Mouse (Mus musculus): ENCODE measurements around the gene Fxyd7. TPM values are rescaled to one million over a fixed set of nuclear protein-coding genes. Genes with fewer than 3 reads are reported as not detected.

The Fxyd7 gene
- polyA plus RNA-seq, 1 experiment = not detected

DNA sequence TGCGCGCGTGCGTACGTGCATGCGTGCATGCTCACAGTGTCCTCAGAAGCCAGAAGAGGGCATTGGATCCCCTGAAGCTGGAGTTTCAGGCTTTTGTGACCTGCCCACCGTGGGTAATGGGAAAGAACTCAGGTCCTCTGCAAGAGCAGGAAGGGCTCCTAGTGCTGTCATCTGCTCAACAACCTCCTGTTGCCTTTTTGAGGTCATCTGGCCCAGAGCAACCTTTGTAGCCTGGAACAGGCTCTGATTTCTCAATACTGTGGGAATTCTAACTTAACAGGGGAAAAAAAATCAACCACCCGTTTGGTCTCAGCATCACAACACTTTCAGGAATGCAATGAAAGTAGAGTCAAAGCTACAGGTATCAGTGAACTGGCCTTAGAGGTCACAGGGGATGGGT is 28.4 kb upstream of the Fxyd7 start:
- TF ChIP-seq SRF (IDR thresholded peaks at IDR 0.05; ENCODE audit: control insufficient read depth, insufficient read length, low read depth) (no peak), POLR2A (IDR thresholded peaks at IDR 0.05; ENCODE audit: insufficient read length, low read depth) (no peak), POLR2AphosphoS2 (IDR thresholded peaks at IDR 0.05; ENCODE audit: insufficient read length, low read depth) (no peak), TCF12 (IDR thresholded peaks at IDR 0.05; ENCODE audit: insufficient read depth, poor library complexity, severe bottlenecking) (no peak), MYOG (IDR thresholded peaks at IDR 0.05; ENCODE audit: control insufficient read depth in 1 of 3, insufficient read depth in 1 of 3, insufficient read length in 2 of 3, low read depth in 2 of 3) (no peak)
- H3K4me3 ChIP-seq = no peak overlapping the region
- H3K27me3 ChIP-seq (ENCODE audit: control insufficient read depth, insufficient read depth, insufficient read length) = peaks cover 9% of the 10 kb centered on the region

DNA sequence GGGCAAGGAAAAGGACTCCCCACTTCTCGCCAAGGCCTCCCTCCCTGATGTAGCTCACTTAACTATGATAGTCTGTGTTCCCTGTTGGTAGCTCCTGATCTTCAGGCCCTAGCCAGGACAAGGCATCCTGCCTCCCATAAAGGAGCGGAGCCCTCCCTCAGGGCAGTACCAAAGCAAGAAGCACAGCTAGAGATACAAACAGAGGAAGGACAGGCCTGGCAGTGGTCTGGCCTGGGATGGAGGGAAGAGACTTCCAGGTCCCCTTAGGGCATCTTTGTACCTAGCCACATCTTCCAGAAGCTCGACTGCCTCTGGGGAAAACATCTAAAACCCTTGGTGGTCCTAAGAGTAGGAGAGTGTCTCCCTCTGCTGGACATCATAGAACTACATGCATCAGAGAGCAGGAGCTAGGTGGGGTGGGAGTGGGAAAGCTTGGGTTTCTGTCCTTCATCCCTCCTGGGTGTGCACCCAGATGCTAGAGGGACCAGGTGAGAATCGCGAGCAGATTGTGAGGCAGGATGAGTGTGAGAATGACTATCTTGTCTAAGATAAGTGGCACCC is 26.7 kb upstream of the Fxyd7 start:
- Histone ChIP-seq H3K4me2 (ENCODE audit: low read depth) (no peak overlapping the region), H3K79me2 (ENCODE audit: control insufficient read depth, insufficient read depth) (no peaks in the 10 kb centered on the region), H3K36me3 (ENCODE audit: control insufficient read depth, insufficient read depth) (no peaks in the 10 kb centered on the region), H3K4me3 (no peak overlapping the region), H3K27me3 (ENCODE audit: control insufficient read depth, insufficient read depth, insufficient read length) (peaks cover 9% of the 10 kb centered on the region), H3ac (ENCODE audit: control insufficient read depth, insufficient read length) (no peak overlapping the region)
- no peak for TF ChIP-seq MYOG (IDR thresholded peaks at IDR 0.05; ENCODE audit: control insufficient read depth in 1 of 3, insufficient read depth in 1 of 3, insufficient read length in 2 of 3, low read depth in 2 of 3)

More for the DNA sequence above, 28.4 kb upstream of the Fxyd7 start:
- Histone ChIP-seq H3K79me2 (ENCODE audit: control insufficient read depth, insufficient read depth) (no peaks in the 10 kb centered on the region), H3K4me2 (ENCODE audit: low read depth) (no peak overlapping the region), H3ac (ENCODE audit: control insufficient read depth, insufficient read length) (no peak overlapping the region), H3K36me3 (ENCODE audit: control insufficient read depth, insufficient read depth) (no peaks in the 10 kb centered on the region)

DNA sequence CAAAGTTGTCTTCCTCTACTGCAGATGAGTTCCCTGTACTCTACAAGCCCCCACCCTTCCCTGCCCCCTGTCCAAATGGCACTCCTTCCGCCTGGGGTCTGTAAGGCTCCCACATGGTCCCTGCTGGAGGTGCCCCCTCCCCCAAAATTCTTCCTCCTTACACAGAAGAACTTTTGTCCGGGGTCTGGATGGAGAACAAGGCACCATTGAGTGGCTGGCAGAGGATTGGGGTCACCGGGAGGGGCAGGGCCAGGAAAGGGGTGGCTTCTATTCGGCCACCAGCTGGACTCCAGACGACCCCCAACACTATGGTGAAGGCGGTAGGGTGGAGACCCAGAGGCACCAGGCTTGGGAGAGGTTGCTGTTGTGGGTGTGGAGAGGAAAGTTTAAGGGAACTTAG is 26.2 kb upstream of the Fxyd7 start:
- TF ChIP-seq MYOG (IDR thresholded peaks at IDR 0.05; ENCODE audit: control insufficient read depth in 1 of 3, insufficient read depth in 1 of 3, insufficient read length in 2 of 3, low read depth in 2 of 3) (no peak), MAX (IDR thresholded peaks at IDR 0.05; ENCODE audit: low read depth) (no peak), CEBPB (IDR thresholded peaks at IDR 0.05; ENCODE audit: insufficient read depth, poor library complexity, severe bottlenecking) (no peak), TCF12 (IDR thresholded peaks at IDR 0.05; ENCODE audit: insufficient read depth, poor library complexity, severe bottlenecking) (no peak), REST (IDR thresholded peaks at IDR 0.05; ENCODE audit: insufficient read depth, insufficient read length) (no peak)
- no peak overlapping the region for H3K4me2 ChIP-seq (ENCODE audit: low read depth)
- H3K4me3 ChIP-seq = no peak overlapping the region
- H3K79me2 ChIP-seq (ENCODE audit: control insufficient read depth, insufficient read depth) = no peaks in the 10 kb centered on the region
- peaks cover 9% of the 10 kb centered on the region for H3K27me3 ChIP-seq (ENCODE audit: control insufficient read depth, insufficient read depth, insufficient read length)
- no peak overlapping the region for H3ac ChIP-seq (ENCODE audit: control insufficient read depth, insufficient read length)
- no peaks in the 10 kb centered on the region for H3K36me3 ChIP-seq (ENCODE audit: control insufficient read depth, insufficient read depth)

DNA sequence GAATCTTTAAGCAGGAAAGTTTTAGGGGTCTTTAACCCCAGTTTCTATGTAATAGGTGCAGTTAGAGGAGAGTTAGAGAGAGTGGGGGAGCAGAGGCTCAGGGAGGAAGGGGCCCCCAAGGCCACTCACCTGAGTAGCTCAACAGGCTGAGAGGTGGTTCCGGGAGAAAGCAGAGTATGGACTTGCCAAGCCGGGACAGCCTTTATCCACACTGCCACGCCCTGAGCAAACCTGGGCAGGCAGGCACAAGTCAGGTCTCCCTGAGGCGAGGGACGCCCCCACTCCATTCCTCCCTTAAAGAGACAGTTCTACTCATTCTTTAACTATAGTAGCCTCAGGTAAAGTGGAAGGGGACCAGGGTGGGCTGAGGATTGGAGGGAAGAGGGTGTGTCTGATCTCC is 25.2 kb upstream of the Fxyd7 start, which contains the start of gene Fxyd3:
Gene Fxyd3 (minus strand): TSS at position 213 of the 400 bp plus-strand sequence.
- no peak within 1 kb of the TSS for H3K4me3 ChIP-seq
- H3K4me2 ChIP-seq (ENCODE audit: low read depth) = no peak within 1 kb of the TSS
- H3K36me3 ChIP-seq (ENCODE audit: control insufficient read depth, insufficient read depth) = no peaks in the 10 kb centered on the region
- H3K79me2 ChIP-seq (ENCODE audit: control insufficient read depth, insufficient read depth) = no peaks in the 10 kb centered on the region
- no peak within 1 kb of the TSS for H3ac ChIP-seq (ENCODE audit: control insufficient read depth, insufficient read length)
- TF ChIP-seq SRF (IDR thresholded peaks at IDR 0.05; ENCODE audit: control insufficient read depth, insufficient read length, low read depth) (no peak), MYOD1 (IDR thresholded peaks at IDR 0.05; ENCODE audit: control insufficient read depth in 1 of 3, insufficient read length in 2 of 3, low read depth in 2 of 3) (no peak), USF1 (IDR thresholded peaks at IDR 0.05; ENCODE audit: low read depth) (no peak), POLR2AphosphoS2 (IDR thresholded peaks at IDR 0.05; ENCODE audit: insufficient read length, low read depth) (no peak), E2F4 (IDR thresholded peaks at IDR 0.05; ENCODE audit: insufficient read depth) (no peak), MYOG (IDR thresholded peaks at IDR 0.05; ENCODE audit: control insufficient read depth in 1 of 3, insufficient read depth in 1 of 3, insufficient read length in 2 of 3, low read depth in 2 of 3) (no peak)
- H3K27me3 ChIP-seq (ENCODE audit: control insufficient read depth, insufficient read depth, insufficient read length) = peaks cover 9% of the 10 kb centered on the region

DNA sequence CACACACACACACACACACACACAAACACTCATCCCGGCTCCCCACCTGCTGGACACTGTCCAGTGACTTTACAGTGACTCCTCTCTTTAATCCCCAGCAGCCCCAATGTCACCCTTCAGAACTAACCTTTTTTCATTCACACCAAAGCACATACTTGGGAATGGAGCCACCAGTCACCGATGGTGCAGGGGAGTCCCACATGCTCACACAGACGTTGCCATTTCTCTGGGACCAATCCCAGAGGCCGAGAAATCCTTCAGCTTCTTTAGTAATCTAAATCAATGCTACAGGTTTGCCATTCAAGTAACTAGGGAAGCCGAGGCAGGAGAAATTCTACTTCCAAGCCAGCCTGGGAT is 23.4 kb upstream of the Fxyd7 start:
- no peak overlapping the region for H3ac ChIP-seq (ENCODE audit: control insufficient read depth, insufficient read length)
- no peak for TF ChIP-seq POLR2AphosphoS2 (IDR thresholded peaks at IDR 0.05; ENCODE audit: insufficient read length, low read depth)
- no peak for TF ChIP-seq E2F4 (IDR thresholded peaks at IDR 0.05; ENCODE audit: insufficient read depth)
- TF ChIP-seq TCF3 (IDR thresholded peaks at IDR 0.05; ENCODE audit: insufficient read length, low read depth) = no peak
- no peak for TF ChIP-seq MYOG (IDR thresholded peaks at IDR 0.05; ENCODE audit: control insufficient read depth in 1 of 3, insufficient read depth in 1 of 3, insufficient read length in 2 of 3, low read depth in 2 of 3)
- H3K4me3 ChIP-seq = no peak overlapping the region
- no peaks in the 10 kb centered on the region for H3K79me2 ChIP-seq (ENCODE audit: control insufficient read depth, insufficient read depth)
- no peaks in the 10 kb centered on the region for H3K36me3 ChIP-seq (ENCODE audit: control insufficient read depth, insufficient read depth)
- peaks cover 13% of the 10 kb centered on the region for H3K27me3 ChIP-seq (ENCODE audit: control insufficient read depth, insufficient read depth, insufficient read length)
- H3K4me2 ChIP-seq (ENCODE audit: low read depth) = no peak overlapping the region

DNA sequence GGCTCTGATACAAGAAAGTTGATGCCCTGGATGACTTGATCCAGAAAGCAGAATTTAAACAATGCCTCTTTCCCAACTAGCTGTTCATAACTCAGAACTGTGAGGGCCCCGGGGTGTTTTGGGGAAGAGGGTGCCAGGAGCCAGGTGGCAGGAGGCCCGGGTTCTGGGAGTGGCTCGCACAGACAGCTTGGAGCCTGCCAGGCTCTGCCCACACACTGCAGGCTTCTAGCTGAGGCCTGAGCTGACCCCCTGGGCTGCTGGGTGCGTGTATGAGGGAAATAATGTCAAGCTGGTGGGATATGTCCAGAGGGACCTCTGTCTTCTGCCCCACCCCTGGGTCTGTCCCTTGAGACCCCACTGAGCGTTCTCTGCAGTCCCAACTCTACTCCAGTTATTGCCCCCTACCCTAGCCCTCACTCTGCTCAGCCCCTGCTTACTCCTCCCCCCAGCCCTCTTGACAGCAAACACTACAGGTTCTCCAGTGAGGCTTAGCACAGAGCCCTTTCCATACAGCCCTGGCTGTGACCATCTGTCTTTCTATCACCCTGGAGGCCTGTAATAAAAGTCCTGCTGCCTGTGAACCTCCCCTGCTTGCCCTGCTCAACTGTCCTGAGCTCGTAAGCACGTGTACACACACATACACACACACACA is 22.9 kb upstream of the Fxyd7 start:
- Histone ChIP-seq H3K36me3 (ENCODE audit: control insufficient read depth, insufficient read depth) (no peaks in the 10 kb centered on the region), H3K4me3 (no peak overlapping the region), H3K4me2 (ENCODE audit: low read depth) (no peak overlapping the region), H3K79me2 (ENCODE audit: control insufficient read depth, insufficient read depth) (no peaks in the 10 kb centered on the region), H3K27me3 (ENCODE audit: control insufficient read depth, insufficient read depth, insufficient read length) (peaks cover 13% of the 10 kb centered on the region), H3ac (ENCODE audit: control insufficient read depth, insufficient read length) (no peak overlapping the region)
- TF ChIP-seq POLR2A (IDR thresholded peaks at IDR 0.05; ENCODE audit: insufficient read length, low read depth) = no peak
- no peak for TF ChIP-seq E2F4 (IDR thresholded peaks at IDR 0.05; ENCODE audit: insufficient read depth)
- TF ChIP-seq CEBPB (IDR thresholded peaks at IDR 0.05; ENCODE audit: insufficient read depth, poor library complexity, severe bottlenecking) = no peak
- no peak for TF ChIP-seq POLR2AphosphoS2 (IDR thresholded peaks at IDR 0.05; ENCODE audit: insufficient read length, low read depth)
- TF ChIP-seq SRF (IDR thresholded peaks at IDR 0.05; ENCODE audit: control insufficient read depth, insufficient read length, low read depth) = no peak
- TF ChIP-seq MYOG (IDR thresholded peaks at IDR 0.05; ENCODE audit: control insufficient read depth in 1 of 3, insufficient read depth in 1 of 3, insufficient read length in 2 of 3, low read depth in 2 of 3) = no peak
- TF ChIP-seq TCF3 (IDR thresholded peaks at IDR 0.05; ENCODE audit: insufficient read length, low read depth) = no peak
- no peak for TF ChIP-seq MAX (IDR thresholded peaks at IDR 0.05; ENCODE audit: low read depth)
- no peak for TF ChIP-seq USF1 (IDR thresholded peaks at IDR 0.05; ENCODE audit: low read depth)
- TF ChIP-seq REST (IDR thresholded peaks at IDR 0.05; ENCODE audit: insufficient read depth, insufficient read length) = no peak
- no peak for TF ChIP-seq TCF12 (IDR thresholded peaks at IDR 0.05; ENCODE audit: insufficient read depth, poor library complexity, severe bottlenecking)
- TF ChIP-seq MYOD1 (IDR thresholded peaks at IDR 0.05; ENCODE audit: control insufficient read depth in 1 of 3, insufficient read length in 2 of 3, low read depth in 2 of 3) = no peak

All from myocyte (in vitro differentiated cells).